Mouse (Mus musculus): ENCODE results near the gene Tnc. TPM values are rescaled to one million over a fixed set of nuclear protein-coding genes. Genes with fewer than 3 reads are reported as not detected.

The Tnc gene
- polyA plus RNA-seq, 1 experiment from 2014 or later, result 15.9 TPM

GRCm38 (mm10) chr4:63916288-63916687 is 130.5 kb downstream of the Tnc start:
- 87% methylated on average over 3 of the region's 3 CpGs for WGBS
- no peak overlapping the region for H3K4me2 ChIP-seq (ENCODE audit: low read length)
- no peaks in the 10 kb centered on the region for H3K4me1 ChIP-seq (ENCODE audit: control insufficient read depth, insufficient read depth, low read length)
- no peak overlapping the region for H3K9ac ChIP-seq (ENCODE audit: low read length)
- H3K27me3 ChIP-seq (replicated peaks; ENCODE audit: control insufficient read depth, insufficient read depth, low read length), result no peaks in the 10 kb centered on the region
- no peaks in the 10 kb centered on the region for H3K9me3 ChIP-seq (replicated peaks; ENCODE audit: control insufficient read depth, low read length)
- no peak overlapping the region for H3K27ac ChIP-seq (ENCODE audit: low read depth, low read length)
- DNase-seq (ENCODE audit: low spot score) (no peak), ATAC-seq (no peak)
- no peaks in the 10 kb centered on the region for H3K36me3 ChIP-seq (ENCODE audit: control insufficient read depth, insufficient read depth, low read length)
- no peak overlapping the region for H3K4me3 ChIP-seq (ENCODE audit: low read depth, low read length)

Other genes starting within 250 kb of the Tnc start
- 0.15 TPM in 2 replicates for gene Tnfsf8, start 185.7 kb downstream of the Tnc start, polyA plus RNA-seq (2014; fragmentation: Nextera tagmentation; extraction: Ambion mirVana)